Comparison of ENCODE assay signal across 32 mouse cellular contexts in genomic region chr1:164096780-164097179, GRCm38 (mm10). TPM values are rescaled to one million over a fixed set of nuclear protein-coding genes. Genes with fewer than 3 reads are reported as not detected.
DNase-seq lines count a peak whose midpoint lies in the region; ATAC-seq and TF ChIP-seq lines count a peak whose summit lies in the region.
"Had no signal": no experiment of that assay in that cellular context is flagged by ENCODE, and none has a peak within 500 bp of the region (broad histone marks: within the 10 kb centered on the region; RNA-seq: fewer than 3 reads in every experiment).

No protein-coding gene starts in this region.

- H3K4me1 ChIP-seq in heart, embryonic 10.5 days: no peaks in the 10 kb centered on the region
- H3K4me1 ChIP-seq in lung, embryonic 14.5 days (ENCODE audit: insufficient read depth): no peaks in the 10 kb centered on the region
- H3K4me1 ChIP-seq: heart, embryonic 13.5 days; hindbrain, embryonic 10.5 days; intestine, embryonic 15.5 days; limb, embryonic 10.5 days; liver, embryonic 15.5 days; stomach, embryonic 15.5 days had no signal

- H3K9ac ChIP-seq in lung, embryonic 14.5 days: no peak overlapping the region
- H3K9ac ChIP-seq: forebrain, postnatal 0 days; heart, embryonic 13.5 days; intestine, embryonic 15.5 days; liver, embryonic 15.5 days; stomach, embryonic 15.5 days had no signal

- ATAC-seq in lung, embryonic 14.5 days (ENCODE audit: insufficient read depth): no peak
- ATAC-seq in granulocyte monocyte progenitor cell, adult 5-6 weeks (replicated peaks; ENCODE audit: poor library complexity, severe bottlenecking): no peak
- ATAC-seq: forebrain, postnatal 0 days; hindbrain, embryonic 16.5 days; intestine, embryonic 15.5 days had no signal

- H3K4me2 ChIP-seq in lung, embryonic 14.5 days: no peak overlapping the region
- H3K4me2 ChIP-seq: heart, embryonic 13.5 days; intestine, embryonic 15.5 days; liver, embryonic 15.5 days; midbrain, embryonic 11.5 days; stomach, embryonic 15.5 days had no signal

- no peaks in the 10 kb centered on the region for H3K36me3 ChIP-seq in heart, embryonic 10.5 days
- no peaks in the 10 kb centered on the region for H3K36me3 ChIP-seq in lung, embryonic 14.5 days (ENCODE audit: insufficient read depth)
- H3K36me3 ChIP-seq: heart, embryonic 13.5 days; hindbrain, embryonic 10.5 days; intestine, embryonic 15.5 days; limb, embryonic 10.5 days; liver, embryonic 15.5 days; stomach, embryonic 15.5 days had no signal

- no peak for TF ChIP-seq CTCF in lung, embryonic 14.5 days (IDR thresholded peaks at IDR 0.05; ENCODE audit: low read depth)

- peak; percentile 16 for DNase-seq in heart, adult 8-10 months (ENCODE audit: low spot score)
- DNase-seq in heart, embryonic 10.5 days (ENCODE audit: low spot score): no peak
- peak; percentile 17 for DNase-seq in lung, embryonic 14.5 days
- DNase-seq in lung, adult 18-20 months: no peak
- DNase-seq in kidney, adult 9 months: peak; percentile 31
- DNase-seq in kidney, postnatal 36 days: peak; percentile 29 to 43
- DNase-seq in layer of hippocampus, postnatal 25 days (ENCODE audit: extremely low spot score in 1 of 2, low spot score in 1 of 2): no peak
- DNase-seq: cerebellum, adult 11 months; cerebellum, postnatal 10 days; forebrain, postnatal 0 days; gastrocnemius, postnatal 25 days; liver; lung, postnatal 10 days; right cerebral cortex, adult 18-20 months; right cerebral cortex, postnatal 4 days; thymus, postnatal 25 days had no signal

- no peak overlapping the region for H3K27ac ChIP-seq in heart, embryonic 10.5 days
- H3K27ac ChIP-seq in lung, embryonic 14.5 days (ENCODE audit: low read depth): no peak overlapping the region
- H3K27ac ChIP-seq: heart, embryonic 13.5 days; hindbrain, embryonic 10.5 days; intestine, embryonic 15.5 days; left cerebral cortex, adult 2 months; limb, embryonic 10.5 days; liver, embryonic 15.5 days; stomach, embryonic 15.5 days had no signal

- 44% methylated on average over 6 of the region's 6 CpGs for WGBS in heart, embryonic 10.5 days
- WGBS in lung, embryonic 14.5 days: 27% methylated on average over 6 of the region's 6 CpGs

- no peak overlapping the region for H3K4me3 ChIP-seq in heart, embryonic 10.5 days
- H3K4me3 ChIP-seq in lung, embryonic 14.5 days (ENCODE audit: low read depth, low read length): no peak overlapping the region
- H3K4me3 ChIP-seq: heart, embryonic 13.5 days; hindbrain, embryonic 10.5 days; intestine, embryonic 15.5 days; left cerebral cortex, adult 2 months; limb, embryonic 10.5 days; liver, embryonic 15.5 days; stomach, embryonic 15.5 days had no signal

- H3K9me3 ChIP-seq in heart, embryonic 10.5 days: no peaks in the 10 kb centered on the region
- no peaks in the 10 kb centered on the region for H3K9me3 ChIP-seq in lung, embryonic 14.5 days (ENCODE audit: low read depth, low read length)
- H3K9me3 ChIP-seq: heart, embryonic 13.5 days; hindbrain, embryonic 10.5 days; intestine, embryonic 15.5 days; limb, embryonic 10.5 days; liver, embryonic 15.5 days; stomach, embryonic 15.5 days had no signal

- H3K27me3 ChIP-seq in heart, embryonic 10.5 days (ENCODE audit: insufficient read depth, poor library complexity, severe bottlenecking): no peaks in the 10 kb centered on the region
- H3K27me3 ChIP-seq in lung, embryonic 14.5 days (ENCODE audit: insufficient read depth, low read length): no peaks in the 10 kb centered on the region
- H3K27me3 ChIP-seq: intestine, embryonic 15.5 days; liver, embryonic 15.5 days; stomach, embryonic 15.5 days had no signal

RNA-seq across cellular contexts. Expression of gene Selp, which starts 18.3 kb away (rescaled TPM):
- 1 to 10 TPM in 3 of 4 experiments, under 1 TPM in 1; 0.49 to 8.6 (median 1.2) TPM for total RNA-seq in heart, adult 8-10 months (2022)
- polyA plus RNA-seq in heart, embryonic 10.5 days (2016; fragmentation: Nextera tagmentation; extraction: Ambion mirVana): 0.06 and 0.13 TPM in 2 replicates
- not detected in 2 replicates for polyA plus RNA-seq in lung, embryonic 14.5 days (2014; fragmentation: Nextera tagmentation; extraction: Ambion mirVana)
- total RNA-seq in layer of hippocampus, postnatal 25 days (2021): not detected
- 2.2 and 3.7 TPM in 2 replicates for total RNA-seq in granulocyte monocyte progenitor cell, adult 5-6 weeks (2014; fragmentation: Nextera tagmentation)
- 0.60 and 1.5 TPM in 2 replicates for total RNA-seq in granulocyte monocyte progenitor cell, adult 5-6 weeks (2017)
- total RNA-seq: forebrain, postnatal 0 days; left cerebral cortex, adult 2 months; MEL; midbrain, postnatal 0 days had no signal
- polyA plus RNA-seq: embryonic facial prominence, embryonic 11.5 days; forebrain, embryonic 11.5 days; forebrain, postnatal 0 days; hindbrain, embryonic 10.5 days; hindbrain, embryonic 16.5 days; midbrain, embryonic 11.5 days; midbrain, postnatal 0 days; neural tube, embryonic 14.5 days had no signal

RNA-seq across cellular contexts. Expression of gene Sell, which starts 35.0 kb away (rescaled TPM):
- 1 to 10 TPM in 3 of 4 experiments, under 1 TPM in 1; 0.71 to 3.5 (median 1.1) TPM for total RNA-seq in heart, adult 8-10 months (2022)
- polyA plus RNA-seq in heart, embryonic 10.5 days (2016; fragmentation: Nextera tagmentation; extraction: Ambion mirVana): not detected in 2 replicates
- 0.26 and 0.61 TPM in 2 replicates for polyA plus RNA-seq in lung, embryonic 14.5 days (2014; fragmentation: Nextera tagmentation; extraction: Ambion mirVana)
- total RNA-seq in layer of hippocampus, postnatal 25 days (2021): not detected
- 242 and 318 TPM in 2 replicates for total RNA-seq in granulocyte monocyte progenitor cell, adult 5-6 weeks (2014; fragmentation: Nextera tagmentation)
- total RNA-seq in granulocyte monocyte progenitor cell, adult 5-6 weeks (2017): 272 and 305 TPM in 2 replicates
- total RNA-seq: left cerebral cortex, adult 2 months; MEL; midbrain, postnatal 0 days had no signal
- polyA plus RNA-seq: forebrain, embryonic 11.5 days; limb, embryonic 10.5 days; midbrain, embryonic 11.5 days; midbrain, postnatal 0 days had no signal

RNA-seq across cellular contexts. Expression of gene Sele, which starts 48.7 kb away (rescaled TPM):
- 1 to 10 TPM in 1 of 4 experiments, under 1 TPM in 3; 0.33 to 1.1 (median 0.54) TPM for total RNA-seq in heart, adult 8-10 months (2022)
- 0.12 TPM in 1 of 2 replicates, not detected in the other for polyA plus RNA-seq in heart, embryonic 10.5 days (2016; fragmentation: Nextera tagmentation; extraction: Ambion mirVana)
- polyA plus RNA-seq in lung, embryonic 14.5 days (2014; fragmentation: Nextera tagmentation; extraction: Ambion mirVana): not detected in 2 replicates
- total RNA-seq in layer of hippocampus, postnatal 25 days (2021): not detected
- not detected in 2 replicates for total RNA-seq in granulocyte monocyte progenitor cell, adult 5-6 weeks (2014; fragmentation: Nextera tagmentation)
- 0.05 TPM in 1 of 2 replicates, not detected in the other for total RNA-seq in granulocyte monocyte progenitor cell, adult 5-6 weeks (2017)
- total RNA-seq: forebrain, postnatal 0 days; MEL; midbrain, postnatal 0 days had no signal
- polyA plus RNA-seq: cortical plate, adult 2 months; embryonic facial prominence, embryonic 11.5 days; forebrain, embryonic 11.5 days; forebrain, postnatal 0 days; hindbrain, embryonic 10.5 days; hindbrain, embryonic 16.5 days; limb, embryonic 10.5 days; liver, embryonic 15.5 days; midbrain, embryonic 11.5 days; midbrain, postnatal 0 days; neural tube, embryonic 14.5 days; stomach, embryonic 15.5 days had no signal

RNA-seq across cellular contexts. Expression of gene F5, which starts 54.9 kb away (rescaled TPM):
- total RNA-seq in heart, adult 8-10 months (2022): 10 to 100 TPM in 1 of 4 experiments, 1 to 10 TPM in 1, under 1 TPM in 2; 0.94 to 14.2 (median 1.1) TPM
- 0.54 and 0.95 TPM in 2 replicates for polyA plus RNA-seq in heart, embryonic 10.5 days (2016; fragmentation: Nextera tagmentation; extraction: Ambion mirVana)
- 0.42 and 0.53 TPM in 2 replicates for polyA plus RNA-seq in lung, embryonic 14.5 days (2014; fragmentation: Nextera tagmentation; extraction: Ambion mirVana)
- total RNA-seq in layer of hippocampus, postnatal 25 days (2021): under 1 TPM; 0.57 to 0.68 TPM
- 1.5 and 3.4 TPM in 2 replicates for total RNA-seq in granulocyte monocyte progenitor cell, adult 5-6 weeks (2014; fragmentation: Nextera tagmentation)
- total RNA-seq in granulocyte monocyte progenitor cell, adult 5-6 weeks (2017): 3.1 and 3.8 TPM in 2 replicates
- total RNA-seq: MEL had no signal

Comparison
In these comparisons a context has a peak if more than half of its experiments do, and no peak if none do; other contexts are left out.
1. DNase-seq: peak in heart, adult 8-10 months (single experiment), lung, embryonic 14.5 days (single experiment), kidney, adult 9 months (single experiment) and kidney, postnatal 36 days (2 of 2); none in heart, embryonic 10.5 days (single experiment), lung, adult 18-20 months (0 of 2) and layer of hippocampus, postnatal 25 days (0 of 2).
2. RNA of gene Sell, which starts 35.0 kb away (total RNA-seq): 242 to 318 TPM in granulocyte monocyte progenitor cell, adult 5-6 weeks; 0.71 to 3.5 TPM in heart, adult 8-10 months and not detected in layer of hippocampus, postnatal 25 days; every median in the first group is over 10 times any median in the second.